Mouse (Mus musculus) limb, embryonic 15.5 days (tissue): ENCODE measurements at regions not wholly inside any gene's neighbourhood (a gene's known extent, or its start where the extent isn't known, plus 50 kb on each side); places are given as distances from the start of the nearest gene placed in this dataset.

Source experiments
- ATAC-seq: fragments of 200-750 bp; cut with Nextera tagmentation; 2 replicates; pipeline ENCODE4 v1.8.0; 2017; ENCODE audit warnings: low read depth, moderate TSS enrichment; ENCODE audit not compliant: insufficient number of reproducible peaks, low FRiP score, low TSS enrichment
- H3K27ac ChIP-seq: fragments of 300-500 bp; sonication (generic); 2 replicates; pipeline ENCODE4 v1.5.1; 2015; ENCODE audit warnings: moderate library complexity, mild to moderate bottlenecking, inconsistent platforms
- H3K27me3 ChIP-seq: fragments of 300-500 bp; sonication (generic); 2 replicates; pipeline ENCODE4 v1.6.1; 2015; ENCODE audit warnings: inconsistent platforms
- H3K36me3 ChIP-seq: fragments of 300-500 bp; sonication (generic); 2 replicates; pipeline ENCODE4 v1.6.1; 2015; ENCODE audit warnings: inconsistent platforms
- H3K4me1 ChIP-seq: fragments of 300-500 bp; sonication (generic); 2 replicates; pipeline ENCODE4 v1.6.1; 2015; ENCODE audit warnings: inconsistent platforms
- H3K4me2 ChIP-seq: fragments of 300-500 bp; sonication (generic); 2 replicates; pipeline ENCODE4 v1.6.1; 2015; ENCODE audit warnings: mild to moderate bottlenecking, inconsistent platforms
- H3K4me3 ChIP-seq: fragments of 300-500 bp; sonication (generic); 2 replicates; pipeline ENCODE4 v1.5.1; 2015; ENCODE audit warnings: mild to moderate bottlenecking, inconsistent platforms
- H3K9ac ChIP-seq: fragments of 300-500 bp; sonication (generic); 2 replicates; pipeline ENCODE4 v1.6.1; 2015; ENCODE audit warnings: inconsistent platforms
- H3K9me3 ChIP-seq: fragments of 300-500 bp; sonication (generic); 2 replicates; pipeline ENCODE4 v1.6.1; 2016; ENCODE audit warnings: inconsistent platforms
- WGBS: fragments of 180-500 bp; shearing (Covaris S2); methylation state at CpG from one replicate; pipeline ENCODE4 v1.1.7; 2015; 5-methylcytosine and 5-hydroxymethylcytosine counted together

DNA sequence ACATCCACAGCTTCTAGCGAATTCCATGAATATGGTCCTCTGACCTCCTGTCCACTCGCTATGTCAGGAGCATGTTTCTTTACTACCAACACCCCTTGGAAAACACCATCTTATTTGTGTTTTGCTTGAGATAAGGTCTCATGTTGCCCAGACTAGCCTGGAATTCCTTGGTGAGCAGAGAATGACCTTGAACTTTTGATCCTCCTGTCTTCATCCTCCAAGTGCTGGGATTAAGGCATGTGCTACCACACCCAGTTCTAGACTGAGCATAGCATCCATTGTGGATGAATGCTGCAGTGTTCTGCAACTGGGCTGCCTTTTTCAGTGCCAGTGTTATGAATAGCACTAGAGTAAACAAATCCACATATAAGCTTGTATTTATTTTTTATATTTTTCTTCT, 203.2 kb upstream of the Irx3 start:
- Histone ChIP-seq H3K27me3 (peaks cover 76% of the 10 kb centered on the region), H3K27ac (no peak overlapping the region), H3K36me3 (no peaks in the 10 kb centered on the region), H3K4me1 (no peaks in the 10 kb centered on the region), H3K9me3 (no peaks in the 10 kb centered on the region), H3K9ac (no peak overlapping the region), H3K4me3 (no peak overlapping the region), H3K4me2 (no peak overlapping the region)
- ATAC-seq, result no peak
- WGBS, result 92% methylated on average over 2 of the region's 2 CpGs

DNA sequence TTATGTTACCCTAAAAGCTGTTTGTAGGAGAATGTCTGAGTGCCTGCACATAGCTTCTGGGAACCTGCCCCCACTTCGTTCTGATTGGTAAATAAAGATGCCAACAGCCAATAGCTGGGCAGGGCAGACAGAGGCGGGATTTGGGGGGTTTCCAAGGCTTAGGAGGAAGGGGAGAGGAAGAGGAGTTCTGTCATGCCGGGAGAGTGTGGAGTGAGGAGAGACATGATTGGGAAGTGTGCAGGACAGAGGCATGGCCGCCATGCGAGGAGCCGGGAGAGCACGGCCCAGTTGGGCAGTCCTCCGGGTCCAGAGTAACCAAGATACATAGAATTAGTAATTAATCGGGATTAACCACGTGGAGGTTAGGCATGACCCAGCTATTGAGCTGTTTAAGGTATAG, 202.7 kb upstream of the Irx3 start:
- 65% methylated on average over 10 of the region's 10 CpGs for WGBS
- H3K9ac ChIP-seq, result no peak overlapping the region
- no peak for ATAC-seq
- H3K27ac ChIP-seq, result no peak overlapping the region
- no peaks in the 10 kb centered on the region for H3K9me3 ChIP-seq
- H3K4me3 ChIP-seq, result no peak overlapping the region
- no peaks in the 10 kb centered on the region for H3K4me1 ChIP-seq
- no peaks in the 10 kb centered on the region for H3K36me3 ChIP-seq
- H3K4me2 ChIP-seq, result no peak overlapping the region
- peaks cover 71% of the 10 kb centered on the region for H3K27me3 ChIP-seq

DNA sequence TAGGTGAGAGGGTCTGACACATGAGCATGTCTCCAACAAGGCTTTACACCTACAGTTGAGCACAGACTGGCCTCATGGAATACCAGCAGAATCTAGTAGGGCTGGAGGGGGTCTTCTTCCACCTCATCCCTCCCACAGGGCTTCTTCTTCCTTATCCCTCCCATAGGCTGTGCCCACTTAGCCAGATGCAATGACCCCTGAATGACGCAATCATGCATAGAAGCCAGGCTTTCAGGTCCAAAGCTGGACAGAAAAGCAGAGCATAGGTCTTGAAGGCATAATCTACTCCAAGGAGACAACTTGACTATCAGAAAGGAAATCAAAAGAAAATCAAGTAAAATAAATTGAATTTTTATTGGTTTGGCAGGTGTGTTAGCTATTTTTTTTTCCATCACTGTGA, 198.5 kb upstream of the Irx3 start:
- Histone ChIP-seq H3K9me3 (no peaks in the 10 kb centered on the region), H3K4me1 (peaks cover 15% of the 10 kb centered on the region; the same call in 1 of the 2 replicates), H3K27me3 (peaks cover 63% of the 10 kb centered on the region), H3K36me3 (no peaks in the 10 kb centered on the region), H3K4me3 (no peak overlapping the region), H3K9ac (no peak overlapping the region), H3K4me2 (no peak overlapping the region), H3K27ac (no peak overlapping the region)
- WGBS, result 89% methylated on average over 1 of the region's 1 CpGs
- ATAC-seq, result no peak

GRCm38 (mm10) chr8:91999661-92000060, 197.8 kb upstream of the Irx3 start:
- H3K36me3 ChIP-seq, result no peaks in the 10 kb centered on the region
- H3K27ac ChIP-seq, result no peak overlapping the region
- ATAC-seq, result no peak
- no peak overlapping the region for H3K4me2 ChIP-seq
- peaks cover 65% of the 10 kb centered on the region for H3K27me3 ChIP-seq
- peaks cover 18% of the 10 kb centered on the region; the same call in 1 of the 2 replicates for H3K4me1 ChIP-seq
- no peaks in the 10 kb centered on the region for H3K9me3 ChIP-seq
- WGBS, result 81% methylated on average over 5 of the region's 5 CpGs
- no peak overlapping the region for H3K9ac ChIP-seq
- H3K4me3 ChIP-seq, result no peak overlapping the region

- ATAC-seq, result no peak
- Histone ChIP-seq H3K9ac (no peak overlapping the region), H3K4me2 (no peak overlapping the region), H3K9me3 (no peaks in the 10 kb centered on the region), H3K36me3 (no peaks in the 10 kb centered on the region), H3K4me3 (no peak overlapping the region), H3K27ac (no peak overlapping the region), H3K27me3 (peaks cover 66% of the 10 kb centered on the region), H3K4me1 (peaks cover 18% of the 10 kb centered on the region; the same call in 1 of the 2 replicates)
- 65% methylated on average over 2 of the region's 2 CpGs for WGBS
These were observed 197.3 kb upstream of the Irx3 start for GRCm38 (mm10) chr8:91999189-91999588.

DNA sequence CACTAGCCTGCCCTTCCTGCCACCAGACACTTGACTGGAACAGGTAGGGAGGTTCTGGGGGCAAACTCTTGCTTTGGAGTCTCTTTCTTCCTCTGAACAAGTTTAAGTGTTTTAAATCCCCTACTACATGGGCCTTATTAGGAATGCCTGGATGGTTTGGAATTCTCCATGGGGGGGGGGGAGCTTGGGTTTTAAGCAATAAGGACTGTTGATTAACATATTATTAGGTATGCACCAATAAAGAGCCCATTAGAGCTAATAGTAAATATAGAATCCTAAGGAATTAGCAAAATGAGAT, 196.0 kb upstream of the Irx3 start:
- Histone ChIP-seq H3K9ac (no peak overlapping the region), H3K4me3 (no peak overlapping the region), H3K4me2 (no peak overlapping the region), H3K27ac (no peak overlapping the region), H3K9me3 (no peaks in the 10 kb centered on the region), H3K4me1 (peaks cover 18% of the 10 kb centered on the region; the same call in 1 of the 2 replicates), H3K36me3 (no peaks in the 10 kb centered on the region), H3K27me3 (peaks cover 71% of the 10 kb centered on the region)
- no peak for ATAC-seq

GRCm38 (mm10) chr8:91997023-91997891, 195.4 kb upstream of the Irx3 start:
- H3K27me3 ChIP-seq, result peaks cover 74% of the 10 kb centered on the region
- H3K9me3 ChIP-seq, result no peaks in the 10 kb centered on the region
- H3K4me1 ChIP-seq, result peaks cover 18% of the 10 kb centered on the region; the same call in 1 of the 2 replicates
- WGBS, result 52% methylated on average over 26 of the region's 26 CpGs
- H3K9ac ChIP-seq, result no peak overlapping the region
- H3K27ac ChIP-seq, result no peak overlapping the region
- no peak overlapping the region for H3K4me3 ChIP-seq
- no peak overlapping the region for H3K4me2 ChIP-seq
- H3K36me3 ChIP-seq, result no peaks in the 10 kb centered on the region
- no peak for ATAC-seq

DNA sequence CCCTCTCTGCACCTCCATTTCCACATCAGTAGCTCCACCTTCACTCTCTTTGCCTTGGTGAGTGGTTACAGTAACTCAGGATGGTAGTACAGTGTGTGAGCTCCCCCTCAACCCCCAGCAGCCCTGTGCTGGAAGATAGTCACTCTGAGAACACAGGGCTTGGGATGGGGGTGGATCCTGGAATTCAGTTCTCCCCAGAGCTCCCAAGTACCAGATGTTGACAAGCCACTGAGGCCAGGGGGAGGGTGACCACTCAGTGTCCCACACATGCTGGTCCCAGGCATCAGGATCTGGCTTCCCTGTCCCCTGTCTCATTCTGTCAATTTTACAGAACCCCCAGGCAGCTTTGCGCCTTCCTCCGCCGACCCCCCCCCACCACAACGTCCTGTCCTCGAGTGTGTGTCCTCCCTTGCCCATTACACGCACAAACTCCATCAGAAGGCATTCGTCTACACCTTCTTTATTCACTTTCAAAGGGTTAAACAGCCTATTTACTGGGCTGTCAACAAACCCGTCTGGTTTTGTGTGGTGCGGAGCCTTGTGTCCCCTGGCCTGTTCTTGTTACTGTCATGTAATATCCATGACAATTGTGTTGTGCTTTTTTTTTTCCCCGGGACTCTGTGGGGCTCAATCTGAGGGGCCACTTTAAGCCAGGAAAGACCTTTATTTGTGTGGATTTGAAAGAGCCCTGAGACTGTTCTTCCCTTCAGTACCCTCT, 194.6 kb upstream of the Irx3 start:
- Histone ChIP-seq H3K4me2 (no peak overlapping the region), H3K9me3 (no peaks in the 10 kb centered on the region), H3K9ac (no peak overlapping the region), H3K27me3 (peaks cover 76% of the 10 kb centered on the region), H3K36me3 (no peaks in the 10 kb centered on the region), H3K4me1 (peaks cover 18% of the 10 kb centered on the region; the same call in 1 of the 2 replicates), H3K4me3 (no peak overlapping the region), H3K27ac (no peak overlapping the region)
- WGBS, result 28% methylated on average over 10 of the region's 10 CpGs
- no peak for ATAC-seq

GRCm38 (mm10) chr8:91995407-91996144, 193.7 kb upstream of the Irx3 start:
- H3K9me3 ChIP-seq, result no peaks in the 10 kb centered on the region
- H3K36me3 ChIP-seq, result no peaks in the 10 kb centered on the region
- no peak for ATAC-seq
- no peak overlapping the region for H3K4me3 ChIP-seq
- no peak overlapping the region for H3K4me2 ChIP-seq
- peaks cover 18% of the 10 kb centered on the region; the same call in 1 of the 2 replicates for H3K4me1 ChIP-seq
- H3K27ac ChIP-seq, result no peak overlapping the region
- H3K27me3 ChIP-seq, result peaks cover 75% of the 10 kb centered on the region
- WGBS, result 30% methylated on average over 9 of the region's 9 CpGs
- H3K9ac ChIP-seq, result no peak overlapping the region

DNA sequence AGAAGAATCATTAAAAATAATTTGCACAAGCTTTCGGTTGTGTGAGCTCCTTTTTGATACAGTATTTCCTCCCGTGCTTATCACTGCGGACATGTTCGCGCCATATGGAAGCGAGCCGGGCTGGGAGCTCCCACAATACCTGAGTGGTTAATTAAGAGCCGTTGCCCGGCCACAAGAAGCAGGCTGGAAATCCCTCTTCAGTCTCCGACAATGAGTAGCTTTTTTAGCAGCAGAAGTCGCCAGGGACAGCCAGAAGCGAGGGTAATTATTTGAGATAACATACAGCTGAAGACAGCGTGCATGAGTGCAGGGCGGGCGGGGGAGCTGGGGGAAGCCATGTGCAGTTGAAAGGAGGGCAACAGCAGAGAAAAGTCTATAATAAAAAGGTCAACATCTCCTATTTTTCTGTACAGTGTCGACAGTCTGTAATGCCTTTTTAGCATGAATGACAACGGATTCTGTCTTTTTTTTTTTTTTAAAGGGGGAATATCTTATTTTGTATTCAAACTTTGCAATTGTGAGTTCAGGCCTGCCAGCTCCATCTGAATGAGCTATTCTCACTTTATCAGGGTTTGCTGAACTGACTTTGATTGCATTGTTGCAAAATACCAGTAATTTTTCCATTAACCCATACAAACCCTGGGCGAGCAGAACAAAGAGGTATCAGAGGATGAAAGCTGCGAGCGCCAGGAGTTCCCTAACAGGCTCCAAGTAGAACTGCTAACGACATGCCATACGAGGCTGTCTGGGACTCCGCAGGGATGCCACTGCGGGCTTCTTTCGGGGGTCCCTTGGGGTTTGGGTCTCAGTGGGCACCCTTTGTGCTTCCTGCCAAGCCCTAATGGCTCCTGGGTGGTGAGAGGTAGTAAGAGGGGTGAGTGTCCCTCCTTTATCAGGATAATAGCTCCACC, 189.9 kb upstream of the Irx3 start:
- no peak overlapping the region for H3K9ac ChIP-seq
- ATAC-seq, result no peak
- WGBS, result 36% methylated on average over 25 of the region's 25 CpGs
- H3K4me1 ChIP-seq, result peaks cover 13% of the 10 kb centered on the region; the same call in 1 of the 2 replicates
- no peak overlapping the region for H3K4me3 ChIP-seq
- H3K9me3 ChIP-seq, result no peaks in the 10 kb centered on the region
- H3K27ac ChIP-seq, result no peak overlapping the region
- H3K27me3 ChIP-seq, result peaks cover 83% of the 10 kb centered on the region
- no peaks in the 10 kb centered on the region for H3K36me3 ChIP-seq
- H3K4me2 ChIP-seq, result no peak overlapping the region

DNA sequence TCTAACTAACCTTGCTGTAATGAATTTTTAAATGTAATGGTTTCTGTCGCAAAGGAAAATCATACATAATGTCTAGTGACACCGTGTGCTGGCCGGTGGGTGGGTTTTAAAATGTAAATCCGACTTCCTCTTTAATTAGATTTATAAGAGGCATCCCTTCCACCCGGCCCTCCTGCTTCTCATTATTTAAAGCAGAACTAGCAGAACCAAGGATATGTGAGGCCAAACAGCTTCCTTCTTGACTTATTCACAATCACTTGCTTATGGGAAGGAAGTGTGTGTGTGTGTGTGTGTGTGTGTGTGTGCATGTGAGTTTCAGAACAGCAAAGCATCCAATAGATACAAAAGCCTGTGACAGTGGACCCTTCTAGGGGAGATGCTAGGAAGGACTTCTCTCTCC, 189.1 kb upstream of the Irx3 start:
- Histone ChIP-seq H3K4me2 (no peak overlapping the region), H3K27ac (no peak overlapping the region), H3K27me3 (peaks cover 87% of the 10 kb centered on the region), H3K4me1 (peaks cover 6% of the 10 kb centered on the region; the same call in 1 of the 2 replicates), H3K9ac (no peak overlapping the region), H3K4me3 (no peak overlapping the region), H3K9me3 (no peaks in the 10 kb centered on the region), H3K36me3 (no peaks in the 10 kb centered on the region)
- ATAC-seq, result no peak
- whole genome bisulfite sequencing, result 29% methylated on average over 5 of the region's 5 CpGs
